In the genomic region with DNA sequence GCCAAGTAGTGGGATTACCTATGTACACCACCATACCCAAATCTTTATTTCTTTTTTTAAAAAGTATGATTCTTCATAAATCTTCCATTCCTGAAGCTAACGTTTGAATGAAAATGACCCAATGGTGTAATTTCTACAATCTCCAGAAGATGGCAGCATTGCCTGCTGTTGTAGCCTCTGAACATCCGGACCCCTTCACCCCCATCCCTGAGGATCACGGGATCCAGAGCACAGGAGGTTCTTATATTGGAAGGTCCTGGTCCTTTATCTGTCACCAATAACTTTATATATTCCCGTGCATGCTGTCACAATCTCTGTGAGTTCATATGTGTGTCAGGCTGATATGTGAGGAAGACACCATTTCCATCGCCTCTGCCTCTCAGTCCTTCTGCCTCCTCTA, we compare ENCODE assay signal across 10 mouse cellular contexts. TPM values are rescaled to one million over a fixed set of nuclear protein-coding genes. Genes with fewer than 3 reads are reported as not detected.
DNase-seq lines count a peak whose midpoint lies in the region; ATAC-seq lines count a peak whose summit lies in the region.
"Had no signal": no experiment of that assay in that cellular context is flagged by ENCODE, and none has a peak within 500 bp of the region (broad histone marks: within the 10 kb centered on the region; RNA-seq: fewer than 3 reads in every experiment).

No protein-coding gene starts in this region.

- ATAC-seq in heart, embryonic 12.5 days (ENCODE audit: insufficient number of reproducible peaks, low FRiP score) = no peak
- no peak for ATAC-seq in inflammation-experienced regulatory T-cells, adult 6 months

- H3K36me3 ChIP-seq in heart, embryonic 12.5 days = no peaks in the 10 kb centered on the region

- no peaks in the 10 kb centered on the region for H3K27me3 ChIP-seq in heart, embryonic 12.5 days (replicated peaks)

- 0 out of 2 replicates have a peak, but pooled peaks cover 2% of the 10 kb centered on the region for H3K4me1 ChIP-seq in heart, embryonic 12.5 days (replicated peaks)

- H3K4me2 ChIP-seq in heart, embryonic 12.5 days = no peak overlapping the region

- H3K9ac ChIP-seq in heart, embryonic 12.5 days = no peak overlapping the region

- 33% methylated on average over 5 of the region's 5 CpGs for WGBS in heart, embryonic 12.5 days

- no peak overlapping the region for H3K27ac ChIP-seq in heart, embryonic 12.5 days (ENCODE audit: poor library complexity, severe bottlenecking)

- H3K4me3 ChIP-seq in heart, embryonic 12.5 days = no peak overlapping the region

- DNase-seq in heart, adult 11 months = peak; percentile 81
- DNase-seq in ES-CJ7 (ENCODE audit: low read depth, low spot score) (peak; percentile 56), MN1 (ENCODE audit: low spot score) (no peak)
- peak; percentile 68 for DNase-seq in embryo, embryonic 11 days
- DNase-seq in kidney, adult 9 months = peak; percentile 43
- DNase-seq in lung, postnatal 14 days = peak; percentile 33

- 0 out of 2 replicates have a peak, but pooled peaks cover 2% of the 10 kb centered on the region for H3K9me3 ChIP-seq in heart, embryonic 12.5 days (replicated peaks)

RNA-seq across cellular contexts. Expression of a gene that starts 16.5 kb away (rescaled TPM):
- not detected in 2 replicates for polyA plus RNA-seq in heart, embryonic 12.5 days (2016; fragmentation: Nextera tagmentation; extraction: Ambion mirVana)
- polyA plus RNA-seq in inflammation-experienced regulatory T-cells, adult 6 months (2017; shearing (Covaris generic)) = not detected
- polyA plus RNA-seq: neural tube, embryonic 14.5 days had no signal

RNA-seq across cellular contexts. Expression of a gene that starts 48.4 kb away (rescaled TPM):
- polyA plus RNA-seq in heart, embryonic 12.5 days (2016; fragmentation: Nextera tagmentation; extraction: Ambion mirVana) = not detected in 2 replicates
- polyA plus RNA-seq in inflammation-experienced regulatory T-cells, adult 6 months (2017; shearing (Covaris generic)) = not detected
- polyA plus RNA-seq: large intestine, adult 2 months; neural tube, embryonic 14.5 days had no signal
